Mouse (Mus musculus): Measurements from ENCODE around the gene Ccdc121. TPM values are rescaled to one million over a fixed set of nuclear protein-coding genes. Genes with fewer than 3 reads are reported as not detected.
A peak's percentile ranks its signal among the peaks of the same experiment; 100 is the strongest.
"Not testable (repeated sequence)": the region's sequence is repeated elsewhere in the genome, so short reads cannot be mapped to it uniquely, and the experiment has no call there.

Ccdc121 gene
- polyA plus RNA-seq, 1 experiment from 2014 or later: 0.53 TPM

DNA sequence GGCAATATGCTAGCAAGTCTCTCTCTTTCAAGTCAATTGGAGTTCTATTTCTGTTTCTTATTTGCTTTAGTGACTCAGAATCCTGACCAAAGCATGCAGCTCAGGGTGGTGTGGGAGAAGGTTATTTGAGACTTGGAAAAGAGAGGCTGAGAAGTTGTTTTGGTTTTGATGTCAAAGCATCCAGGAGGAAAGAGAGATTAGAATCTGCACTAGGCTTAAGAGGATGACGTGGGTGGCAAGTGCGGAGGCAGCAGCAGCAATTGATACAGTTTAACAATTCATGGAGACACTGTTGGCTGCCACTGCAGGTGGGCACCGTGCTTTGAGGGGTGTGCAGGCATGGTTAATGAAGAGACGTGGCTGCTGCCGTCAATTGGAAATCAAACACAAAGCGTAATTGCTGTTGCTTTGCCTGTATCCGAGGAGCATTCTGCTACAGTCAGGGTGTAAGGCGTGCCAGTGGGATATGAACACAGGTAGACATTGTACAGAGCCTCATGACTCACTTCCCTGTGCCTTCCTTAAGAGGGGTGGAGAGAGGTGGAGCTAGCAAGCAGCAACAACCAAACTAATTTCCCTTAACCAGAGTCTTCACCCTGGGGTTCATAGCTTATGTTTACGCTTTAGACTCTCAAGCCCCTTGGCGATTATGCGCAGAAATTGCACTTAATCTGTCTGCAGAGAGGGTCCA is 10.3 kb upstream of the Ccdc121 start:
- WGBS (ENCODE audit: insufficient replicate concordance): 69% methylated on average over 11 of the region's 11 CpGs
- H3K27me3 ChIP-seq (ENCODE audit: control insufficient read depth, insufficient read depth, low read length): no peaks in the 10 kb centered on the region
- H3K4me2 ChIP-seq: no peak overlapping the region
- ATAC-seq (replicated peaks; ENCODE audit: insufficient number of reproducible peaks, low FRiP score, low TSS enrichment): no peak
- no peaks in the 10 kb centered on the region for H3K36me3 ChIP-seq (ENCODE audit: control insufficient read depth, insufficient read depth, low read length)
- no peaks in the 10 kb centered on the region for H3K9me3 ChIP-seq (replicated peaks; ENCODE audit: control insufficient read depth, low read length)
- H3K4me3 ChIP-seq (ENCODE audit: low read depth, low read length): no peak overlapping the region
- 0 out of 2 replicates have a peak, but pooled peaks cover 4% of the 10 kb centered on the region for H3K4me1 ChIP-seq (ENCODE audit: control insufficient read depth, insufficient read depth, low read length)
- H3K27ac ChIP-seq (ENCODE audit: low read depth, low read length): no peak overlapping the region
- no peak overlapping the region for H3K9ac ChIP-seq (ENCODE audit: low read depth, low read length)

DNA sequence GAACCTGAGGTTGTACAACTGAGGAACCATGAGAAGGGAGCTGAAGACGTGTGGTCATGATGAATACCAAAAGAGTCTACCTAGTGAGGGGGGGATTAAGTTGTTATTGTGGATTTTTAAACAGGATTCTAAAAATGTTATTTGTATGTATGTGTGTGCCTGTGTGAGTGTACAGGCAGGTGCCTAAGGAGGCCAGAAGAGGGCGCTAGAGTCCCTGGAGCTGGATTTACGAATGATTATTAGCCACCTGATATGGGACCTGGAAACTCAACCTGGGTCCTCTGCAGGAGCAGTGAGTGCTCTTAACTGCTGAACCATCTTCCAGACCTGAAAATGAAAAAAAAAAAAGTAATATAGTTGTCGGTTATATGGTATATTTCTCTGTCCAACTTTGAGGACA is 7.9 kb upstream of the Ccdc121 start:
- Histone ChIP-seq H3K27ac (ENCODE audit: low read depth, low read length) (no peak overlapping the region), H3K9ac (ENCODE audit: low read depth, low read length) (no peak overlapping the region), H3K4me1 (ENCODE audit: control insufficient read depth, insufficient read depth, low read length) (0 out of 2 replicates have a peak, but pooled peaks cover 4% of the 10 kb centered on the region), H3K36me3 (ENCODE audit: control insufficient read depth, insufficient read depth, low read length) (no peaks in the 10 kb centered on the region), H3K4me2 (no peak overlapping the region), H3K27me3 (ENCODE audit: control insufficient read depth, insufficient read depth, low read length) (no peaks in the 10 kb centered on the region), H3K9me3 (replicated peaks; ENCODE audit: control insufficient read depth, low read length) (no peaks in the 10 kb centered on the region), H3K4me3 (ENCODE audit: low read depth, low read length) (no peak overlapping the region)
- WGBS (ENCODE audit: insufficient replicate concordance): 67% methylated on average over 4 of the region's 4 CpGs
- no peak for ATAC-seq (replicated peaks; ENCODE audit: insufficient number of reproducible peaks, low FRiP score, low TSS enrichment)

DNA sequence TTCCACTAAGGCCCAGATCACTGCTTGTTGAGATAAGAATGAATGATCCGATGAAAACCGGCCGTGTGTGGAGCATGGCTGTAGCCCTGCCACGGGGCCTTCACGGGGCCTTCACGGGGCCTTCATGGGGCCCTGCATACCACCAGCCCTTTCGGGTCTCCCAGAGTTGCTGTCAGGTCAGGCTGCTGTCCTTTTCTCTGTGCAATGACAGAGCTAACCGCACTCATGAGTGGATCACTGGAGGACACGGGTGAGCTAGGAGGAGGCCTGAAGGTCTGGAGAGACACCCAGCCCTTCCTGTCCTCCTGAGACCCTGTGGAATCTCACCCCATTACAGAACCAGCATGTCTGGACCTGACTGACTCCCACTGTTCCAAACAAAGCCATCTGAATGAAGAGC is 6.8 kb upstream of the Ccdc121 start:
- Histone ChIP-seq H3K9ac (ENCODE audit: low read depth, low read length) (no peak overlapping the region), H3K4me1 (ENCODE audit: control insufficient read depth, insufficient read depth, low read length) (0 out of 2 replicates have a peak, but pooled peaks cover 4% of the 10 kb centered on the region), H3K4me2 (no peak overlapping the region), H3K9me3 (replicated peaks; ENCODE audit: control insufficient read depth, low read length) (no peaks in the 10 kb centered on the region), H3K4me3 (ENCODE audit: low read depth, low read length) (no peak overlapping the region), H3K36me3 (ENCODE audit: control insufficient read depth, insufficient read depth, low read length) (no peaks in the 10 kb centered on the region), H3K27ac (ENCODE audit: low read depth, low read length) (no peak overlapping the region), H3K27me3 (ENCODE audit: control insufficient read depth, insufficient read depth, low read length) (no peaks in the 10 kb centered on the region)
- WGBS (ENCODE audit: insufficient replicate concordance): 73% methylated on average over 9 of the region's 9 CpGs
- no peak for ATAC-seq (replicated peaks; ENCODE audit: insufficient number of reproducible peaks, low FRiP score, low TSS enrichment)

DNA sequence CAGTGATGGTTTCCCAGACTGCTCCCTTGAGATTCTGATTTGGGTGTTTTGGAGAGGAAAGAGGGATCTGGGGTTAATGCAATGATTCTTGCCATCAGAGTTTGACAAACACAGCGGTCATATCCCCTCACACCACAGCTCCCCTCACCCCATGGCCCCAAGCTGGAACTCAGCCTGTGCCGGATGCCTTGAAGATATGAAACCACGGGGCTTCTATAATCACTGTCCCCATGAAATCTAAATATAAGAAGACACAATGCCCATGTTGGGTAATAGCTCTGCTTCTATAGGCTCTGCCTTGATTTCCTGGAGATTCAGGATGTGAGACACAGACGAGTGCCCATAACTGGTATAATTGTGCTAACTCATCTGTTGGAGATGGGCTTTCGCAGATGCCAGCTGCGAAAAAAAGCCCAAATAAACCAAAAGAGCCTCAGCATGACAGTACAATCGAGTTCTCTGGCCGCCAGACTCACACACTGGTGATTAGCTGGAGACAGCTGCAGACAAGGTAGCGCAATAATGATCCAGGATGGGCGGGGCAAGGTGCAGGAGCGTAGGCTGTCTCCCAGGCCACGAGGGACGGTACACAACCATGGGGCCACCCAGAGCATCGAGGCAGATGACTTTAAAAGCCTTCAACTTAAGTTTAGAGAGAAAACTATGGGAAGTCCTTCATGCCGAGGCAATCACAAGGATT is 1.3 kb upstream of the Ccdc121 start:
- no peak overlapping the region for H3K27ac ChIP-seq (ENCODE audit: low read depth, low read length)
- WGBS (ENCODE audit: insufficient replicate concordance): 80% methylated on average over 15 of the region's 15 CpGs
- ATAC-seq (replicated peaks; ENCODE audit: insufficient number of reproducible peaks, low FRiP score, low TSS enrichment): no peak

DNA sequence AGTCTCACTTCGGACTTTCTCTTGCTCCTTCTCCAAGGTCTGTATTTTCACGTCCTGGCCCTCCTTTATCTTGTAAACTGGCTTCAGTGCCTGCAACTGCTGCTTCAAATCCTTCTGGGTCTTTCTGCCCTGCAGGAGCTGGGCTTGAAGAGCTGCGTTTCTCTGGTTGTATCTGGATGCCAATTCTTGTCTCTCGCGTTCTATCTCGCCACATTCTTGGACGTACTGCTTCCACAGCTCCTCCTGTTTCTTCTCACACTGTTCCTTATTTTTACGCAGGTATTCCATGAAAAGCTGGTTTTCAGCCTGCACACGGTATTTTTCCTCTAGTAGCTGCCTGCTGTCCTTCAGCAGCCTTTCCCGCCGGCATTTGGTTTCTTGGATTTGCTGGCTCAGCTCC is 396 bp downstream of the Ccdc121 start:
- H3K27ac ChIP-seq (ENCODE audit: low read depth, low read length); ATAC-seq (replicated peaks; ENCODE audit: insufficient number of reproducible peaks, low FRiP score, low TSS enrichment); H3K9me3 ChIP-seq (replicated peaks; ENCODE audit: control insufficient read depth, low read length); H3K36me3 ChIP-seq (ENCODE audit: control insufficient read depth, insufficient read depth, low read length); H3K4me3 ChIP-seq (ENCODE audit: low read depth, low read length); H3K9ac ChIP-seq (ENCODE audit: low read depth, low read length); H3K4me1 ChIP-seq (ENCODE audit: control insufficient read depth, insufficient read depth, low read length); H3K27me3 ChIP-seq (ENCODE audit: control insufficient read depth, insufficient read depth, low read length): not testable (repeated sequence)
- H3K4me2 ChIP-seq: peak overlapping the region; percentile 24; the same call in 1 of the 2 replicates
- 65% methylated on average over 11 of the region's 11 CpGs for WGBS (ENCODE audit: insufficient replicate concordance)

More for the DNA sequence above, 1.3 kb upstream of the Ccdc121 start:
- Histone ChIP-seq H3K4me2 (no peak overlapping the region), H3K9ac (ENCODE audit: low read depth, low read length) (no peak overlapping the region), H3K27me3 (ENCODE audit: control insufficient read depth, insufficient read depth, low read length) (no peaks in the 10 kb centered on the region), H3K9me3 (replicated peaks; ENCODE audit: control insufficient read depth, low read length) (no peaks in the 10 kb centered on the region), H3K4me1 (ENCODE audit: control insufficient read depth, insufficient read depth, low read length) (no peaks in the 10 kb centered on the region), H3K4me3 (ENCODE audit: low read depth, low read length) (no peak overlapping the region), H3K36me3 (ENCODE audit: control insufficient read depth, insufficient read depth, low read length) (no peaks in the 10 kb centered on the region)

DNA sequence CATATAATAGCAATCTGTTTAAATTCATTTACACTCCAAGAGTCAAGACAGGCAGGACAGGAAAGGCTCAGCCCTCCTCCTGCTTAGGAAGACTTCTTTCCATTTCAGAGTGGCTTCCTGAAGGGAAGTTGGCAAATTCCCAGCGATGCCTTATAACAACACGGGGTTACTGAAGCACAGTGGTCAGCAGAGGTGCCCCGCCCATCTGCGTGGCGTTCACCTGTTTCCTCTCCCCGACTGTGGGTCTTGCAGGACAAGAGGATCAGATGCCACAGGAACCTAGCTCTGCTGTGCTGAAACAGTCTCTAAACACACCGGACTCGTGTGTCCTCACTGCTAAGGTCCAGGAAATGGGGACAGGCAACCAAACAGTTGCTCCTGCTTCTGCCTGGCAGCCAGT is 5.9 kb downstream of the Ccdc121 start:
- Histone ChIP-seq H3K4me1 (ENCODE audit: control insufficient read depth, insufficient read depth, low read length) (no peaks in the 10 kb centered on the region), H3K9me3 (replicated peaks; ENCODE audit: control insufficient read depth, low read length) (no peaks in the 10 kb centered on the region), H3K9ac (ENCODE audit: low read depth, low read length) (no peak overlapping the region), H3K27me3 (ENCODE audit: control insufficient read depth, insufficient read depth, low read length) (no peaks in the 10 kb centered on the region), H3K36me3 (ENCODE audit: control insufficient read depth, insufficient read depth, low read length) (no peaks in the 10 kb centered on the region), H3K4me2 (no peak overlapping the region), H3K27ac (ENCODE audit: low read depth, low read length) (peak overlapping the region; percentile 59), H3K4me3 (ENCODE audit: low read depth, low read length) (no peak overlapping the region)
- 42% methylated on average over 8 of the region's 8 CpGs for whole genome bisulfite sequencing (ENCODE audit: insufficient replicate concordance)
- ATAC-seq (replicated peaks; ENCODE audit: insufficient number of reproducible peaks, low FRiP score, low TSS enrichment): 0 out of 2 replicates have a peak, but pooled peaks have one; percentile 39

DNA sequence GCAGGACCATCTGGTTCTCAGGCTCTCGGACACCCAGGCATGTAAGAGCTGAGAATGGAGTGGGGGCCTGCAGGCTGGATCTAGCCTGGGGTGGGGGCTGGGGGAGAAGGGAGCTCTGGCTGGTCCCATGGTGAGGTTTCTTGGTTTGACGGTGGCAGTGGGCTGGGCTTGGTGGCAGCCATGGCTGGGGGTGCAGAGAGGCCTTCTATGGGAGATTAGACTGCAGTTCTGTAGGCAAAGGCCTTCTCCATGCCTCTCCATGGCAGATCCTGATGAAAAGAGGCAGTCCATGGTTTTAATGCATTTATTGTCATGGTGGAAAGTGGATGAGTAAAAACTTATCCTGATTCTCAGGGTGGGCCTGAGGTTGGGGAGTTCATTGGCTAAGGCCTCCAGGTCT is 7.8 kb downstream of the Ccdc121 start:
- Histone ChIP-seq H3K27ac (ENCODE audit: low read depth, low read length) (no peak overlapping the region), H3K36me3 (ENCODE audit: control insufficient read depth, insufficient read depth, low read length) (no peaks in the 10 kb centered on the region), H3K4me3 (ENCODE audit: low read depth, low read length) (no peak overlapping the region), H3K27me3 (ENCODE audit: control insufficient read depth, insufficient read depth, low read length) (no peaks in the 10 kb centered on the region), H3K4me1 (ENCODE audit: control insufficient read depth, insufficient read depth, low read length) (no peaks in the 10 kb centered on the region), H3K9me3 (replicated peaks; ENCODE audit: control insufficient read depth, low read length) (no peaks in the 10 kb centered on the region), H3K4me2 (no peak overlapping the region), H3K9ac (ENCODE audit: low read depth, low read length) (no peak overlapping the region)
- WGBS (ENCODE audit: insufficient replicate concordance): 86% methylated on average over 2 of the region's 2 CpGs
- ATAC-seq (replicated peaks; ENCODE audit: insufficient number of reproducible peaks, low FRiP score, low TSS enrichment): no peak

DNA sequence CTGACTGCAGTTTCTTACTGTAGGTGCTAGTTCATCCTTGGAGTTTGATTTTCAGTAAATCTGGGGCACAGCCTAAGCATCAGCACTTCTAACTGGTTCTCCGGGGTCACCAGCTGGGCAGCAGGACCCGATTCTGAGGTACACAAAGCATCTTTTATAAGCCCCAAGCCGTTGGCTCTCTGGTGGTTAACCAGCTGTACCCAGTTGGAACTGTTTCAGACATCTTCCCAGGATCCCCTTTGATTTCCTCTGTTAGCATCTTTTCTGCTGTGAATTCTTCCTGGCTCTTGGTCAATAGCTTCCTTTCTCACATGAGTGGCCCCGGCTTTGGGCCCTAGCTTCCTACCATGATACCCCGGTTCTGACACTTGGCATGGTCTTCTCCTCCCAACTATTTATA is 26.6 kb downstream of the Ccdc121 start:
- ATAC-seq (replicated peaks; ENCODE audit: insufficient number of reproducible peaks, low FRiP score, low TSS enrichment): no peak
- no peak overlapping the region for H3K4me2 ChIP-seq
- no peaks in the 10 kb centered on the region for H3K4me1 ChIP-seq (ENCODE audit: control insufficient read depth, insufficient read depth, low read length)
- WGBS (ENCODE audit: insufficient replicate concordance): 79% methylated on average over 5 of the region's 5 CpGs
- no peak overlapping the region for H3K27ac ChIP-seq (ENCODE audit: low read depth, low read length)
- H3K27me3 ChIP-seq (ENCODE audit: control insufficient read depth, insufficient read depth, low read length): no peaks in the 10 kb centered on the region
- H3K9ac ChIP-seq (ENCODE audit: low read depth, low read length): no peak overlapping the region
- no peak overlapping the region for H3K4me3 ChIP-seq (ENCODE audit: low read depth, low read length)
- H3K36me3 ChIP-seq (ENCODE audit: control insufficient read depth, insufficient read depth, low read length): no peaks in the 10 kb centered on the region
- H3K9me3 ChIP-seq (replicated peaks; ENCODE audit: control insufficient read depth, low read length): no peaks in the 10 kb centered on the region

All from heart, embryonic 11.5 days (tissue).